Mouse (Mus musculus) kidney, embryonic 16.5 days (tissue): Measurements from ENCODE around the gene Ubqln5. TPM values are rescaled to one million over a fixed set of nuclear protein-coding genes. Genes with fewer than 3 reads are reported as not detected.

Source experiments
- ATAC-seq: fragments of 200-750 bp; cut with Nextera tagmentation; 2 replicates; pipeline ENCODE4 v1.8.0; 2017; ENCODE audit warnings: moderate TSS enrichment; ENCODE audit not compliant: low FRiP score, low TSS enrichment
- H3K27ac ChIP-seq: fragments of 300-500 bp; sonication (generic); 2 replicates; pipeline ENCODE4 v1.5.1; 2014; ENCODE audit warnings: low read length
- H3K27me3 ChIP-seq: fragments of 300-500 bp; sonication (generic); 2 replicates; pipeline ENCODE4 v1.6.1; 2014; ENCODE audit warnings: low read length, control low read depth, mixed read lengths; ENCODE audit not compliant: insufficient read depth
- H3K36me3 ChIP-seq: fragments of 300-500 bp; sonication (generic); 2 replicates; pipeline ENCODE4 v1.6.1; 2014; ENCODE audit warnings: low read length, control low read depth, mixed read lengths; ENCODE audit not compliant: insufficient read depth
- H3K4me1 ChIP-seq: fragments of 300-500 bp; sonication (generic); 2 replicates; pipeline ENCODE4 v1.6.1; 2014; ENCODE audit warnings: low read length, control low read depth, mixed read lengths; ENCODE audit not compliant: insufficient read depth
- H3K4me2 ChIP-seq: fragments of 300-500 bp; sonication (generic); replicated peaks from 2 replicates; pipeline ENCODE4 v1.6.1; 2014; ENCODE audit warnings: low read depth, low read length
- H3K4me3 ChIP-seq: fragments of 300-500 bp; sonication (generic); 2 replicates; pipeline ENCODE4 v1.5.1; 2014; ENCODE audit warnings: mild to moderate bottlenecking, low read length
- H3K9ac ChIP-seq: fragments of 300-500 bp; sonication (generic); replicated peaks from 2 replicates; pipeline ENCODE4 v1.6.1; 2014; ENCODE audit warnings: low read length
- H3K9me3 ChIP-seq: fragments of 300-500 bp; sonication (generic); 2 replicates; pipeline ENCODE4 v1.6.1; 2016; ENCODE audit warnings: low read length, control low read depth
- WGBS: fragments of 180-500 bp; shearing (Covaris S2); extraction: QIAGEN DNeasy Blood & Tissue Kit; methylation state at CpG from one replicate; pipeline ENCODE4 v1.1.7; 2014; 5-methylcytosine and 5-hydroxymethylcytosine counted together
- polyA plus RNA-seq: library from polyadenylated mRNA; unstranded; fragments of >200 nt; fragmentation: Nextera tagmentation; extraction: Ambion mirVana; gene quantifications from 2 replicates; pipeline ENCODE4 v1.2.1, GENCODE M21; 2015

Ubqln5 gene
- polyA plus RNA-seq, 1 experiment from 2014 or later: not detected

DNA sequence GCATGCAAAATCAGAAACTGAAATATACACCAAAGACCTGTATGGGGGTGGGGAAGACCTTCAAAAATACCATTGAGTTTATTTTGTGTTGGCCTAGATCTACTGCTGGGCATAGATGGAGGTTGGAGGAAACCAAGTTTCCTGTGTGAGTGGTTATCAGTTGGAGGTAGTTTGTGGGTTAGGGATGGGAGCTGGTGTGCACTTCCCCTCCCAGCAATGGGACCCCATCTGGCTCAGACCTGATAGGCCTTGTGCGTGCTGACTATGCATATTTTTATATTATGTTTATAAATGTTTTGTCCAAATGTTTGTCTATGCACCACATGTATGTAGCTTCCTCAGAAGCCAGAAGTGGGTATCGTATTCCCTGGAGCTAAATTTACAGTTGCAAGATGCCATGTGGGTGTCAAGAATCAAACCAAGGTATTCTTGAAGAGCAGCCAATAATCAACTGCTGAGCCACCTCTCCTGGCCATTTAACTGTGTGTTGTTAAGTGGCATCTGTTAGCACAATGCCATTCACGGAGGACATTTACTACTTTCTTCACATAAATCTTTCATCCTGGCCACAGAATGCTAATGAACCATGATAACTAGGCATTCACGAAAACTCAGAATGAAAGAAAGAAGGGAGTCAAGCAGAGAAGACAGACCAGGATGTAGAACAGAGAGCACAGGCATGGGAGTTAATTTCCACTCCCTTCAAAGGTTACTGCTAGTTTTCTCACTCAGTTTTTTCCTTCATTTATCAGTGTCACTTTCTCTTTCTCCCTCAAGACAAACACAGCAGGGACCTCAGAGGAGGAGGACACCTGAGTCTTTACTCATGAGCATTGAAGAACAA is 25.5 kb downstream of the Ubqln5 start:
- Histone ChIP-seq H3K27me3 (no peaks in the 10 kb centered on the region), H3K4me1 (no peaks in the 10 kb centered on the region), H3K4me3 (no peak overlapping the region), H3K4me2 (no peak overlapping the region), H3K9ac (no peak overlapping the region), H3K27ac (no peak overlapping the region), H3K9me3 (no peaks in the 10 kb centered on the region), H3K36me3 (no peaks in the 10 kb centered on the region)
- ATAC-seq: no peak
- WGBS: 41% methylated on average over 4 of the region's 4 CpGs

DNA sequence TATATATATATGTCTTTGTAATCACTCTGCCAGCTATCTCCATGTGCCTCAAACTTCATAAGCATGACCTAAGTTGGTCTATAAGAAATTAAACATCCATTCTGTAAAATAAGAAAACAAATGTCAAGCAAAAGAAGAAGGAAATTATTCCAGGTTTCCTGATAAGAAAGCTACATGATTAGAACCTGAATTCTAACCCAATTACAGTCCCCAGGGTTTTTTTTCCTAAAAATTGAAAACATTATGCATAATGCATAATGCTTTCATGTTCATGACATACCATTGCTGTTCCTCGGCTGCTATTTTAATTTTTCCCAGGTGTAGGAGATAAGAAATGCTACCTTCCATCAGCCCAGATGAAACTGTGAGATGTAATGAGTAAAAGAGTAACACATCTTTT is 44.3 kb downstream of the Ubqln5 start, which contains the start of gene Olfr645:
TSS of gene Olfr645 (minus strand) at position 101 of the 400 bp plus-strand sequence.
- H3K27ac ChIP-seq: no peak within 1 kb of the TSS
- 82% methylated on average over 1 of the region's 1 CpGs for WGBS

More for the DNA sequence above, 44.3 kb downstream of the Ubqln5 start, which contains the start of gene Olfr645:
- Histone ChIP-seq H3K4me1 (no peaks in the 10 kb centered on the region), H3K27me3 (no peaks in the 10 kb centered on the region), H3K4me2 (no peak within 1 kb of the TSS), H3K36me3 (no peaks in the 10 kb centered on the region), H3K9ac (no peak within 1 kb of the TSS), H3K9me3 (no peaks in the 10 kb centered on the region), H3K4me3 (no peak within 1 kb of the TSS)
- ATAC-seq: no peak

Other genes starting within 250 kb of the Ubqln5 start
- gene Olfr66, start 243.6 kb downstream of the Ubqln5 start, polyA plus RNA-seq: not detected in 2 replicates
- not detected in 2 replicates for gene Olfr64, start 235.3 kb downstream of the Ubqln5 start, polyA plus RNA-seq
- gene Olfr65, start 226.3 kb downstream of the Ubqln5 start, polyA plus RNA-seq: not detected in 2 replicates
- not detected in 2 replicates for gene Olfr631, start 201.0 kb downstream of the Ubqln5 start, polyA plus RNA-seq
- gene Olfr632, start 195.5 kb downstream of the Ubqln5 start, polyA plus RNA-seq: not detected in 2 replicates
- not detected in 2 replicates for gene Olfr633, start 185.4 kb downstream of the Ubqln5 start, polyA plus RNA-seq
- 0.01 TPM in 2 replicates for gene Olfr635, start 158.7 kb downstream of the Ubqln5 start, polyA plus RNA-seq
- not detected in 2 replicates for gene Olfr638, start 131.1 kb downstream of the Ubqln5 start, polyA plus RNA-seq
- not detected in 2 replicates for gene Olfr639, start 112.5 kb downstream of the Ubqln5 start, polyA plus RNA-seq
- not detected in 2 replicates for gene Olfr640, start 104.3 kb downstream of the Ubqln5 start, polyA plus RNA-seq
- gene Olfr641, start 94.4 kb downstream of the Ubqln5 start, polyA plus RNA-seq: not detected in 2 replicates
- gene Olfr642, start 77.2 kb downstream of the Ubqln5 start, polyA plus RNA-seq: not detected in 2 replicates
- gene 4930516K23Rik, start 68.4 kb downstream of the Ubqln5 start, polyA plus RNA-seq: not detected in 2 replicates
- gene Olfr644, start 58.0 kb downstream of the Ubqln5 start, polyA plus RNA-seq: not detected in 2 replicates
- not detected in 2 replicates for gene Olfr645, start 44.4 kb downstream of the Ubqln5 start, polyA plus RNA-seq
- gene Olfr646, start 25.0 kb downstream of the Ubqln5 start, polyA plus RNA-seq: not detected in 2 replicates
- not detected in 2 replicates for gene Olfr643, start 7.6 kb upstream of the Ubqln5 start, polyA plus RNA-seq
- gene Ubqln3, start 13.5 kb upstream of the Ubqln5 start, polyA plus RNA-seq: not detected in 2 replicates
- not detected in 2 replicates for gene Ubqlnl, start 20.7 kb upstream of the Ubqln5 start, polyA plus RNA-seq
- not detected in 2 replicates for gene Olfm5, start 35.0 kb upstream of the Ubqln5 start, polyA plus RNA-seq
- gene Olfr648, start 53.6 kb upstream of the Ubqln5 start, polyA plus RNA-seq: 0.15 and 0.19 TPM in 2 replicates
- not detected in 2 replicates for gene Olfr649, start 66.2 kb upstream of the Ubqln5 start, polyA plus RNA-seq
- 2.3 and 2.6 TPM in 2 replicates for gene Trim6, start 89.0 kb upstream of the Ubqln5 start, polyA plus RNA-seq
- 1.9 and 2.5 TPM in 2 replicates for gene Trim34a, start 114.6 kb upstream of the Ubqln5 start, polyA plus RNA-seq
- gene Trim5, start 158.3 kb upstream of the Ubqln5 start, polyA plus RNA-seq: 0.22 and 0.37 TPM in 2 replicates
- 6.1 TPM in 2 replicates for gene Trim12a, start 185.6 kb upstream of the Ubqln5 start, polyA plus RNA-seq
- 0.27 TPM in 1 of 2 replicates, not detected in the other for gene Trim34b, start 199.6 kb upstream of the Ubqln5 start, polyA plus RNA-seq
- 2.8 and 3.0 TPM in 2 replicates for gene Trim12c, start 223.5 kb upstream of the Ubqln5 start, polyA plus RNA-seq
- gene Trim30b, start 240.1 kb upstream of the Ubqln5 start, polyA plus RNA-seq: 0.09 and 0.12 TPM in 2 replicates